In the genomic region with DNA sequence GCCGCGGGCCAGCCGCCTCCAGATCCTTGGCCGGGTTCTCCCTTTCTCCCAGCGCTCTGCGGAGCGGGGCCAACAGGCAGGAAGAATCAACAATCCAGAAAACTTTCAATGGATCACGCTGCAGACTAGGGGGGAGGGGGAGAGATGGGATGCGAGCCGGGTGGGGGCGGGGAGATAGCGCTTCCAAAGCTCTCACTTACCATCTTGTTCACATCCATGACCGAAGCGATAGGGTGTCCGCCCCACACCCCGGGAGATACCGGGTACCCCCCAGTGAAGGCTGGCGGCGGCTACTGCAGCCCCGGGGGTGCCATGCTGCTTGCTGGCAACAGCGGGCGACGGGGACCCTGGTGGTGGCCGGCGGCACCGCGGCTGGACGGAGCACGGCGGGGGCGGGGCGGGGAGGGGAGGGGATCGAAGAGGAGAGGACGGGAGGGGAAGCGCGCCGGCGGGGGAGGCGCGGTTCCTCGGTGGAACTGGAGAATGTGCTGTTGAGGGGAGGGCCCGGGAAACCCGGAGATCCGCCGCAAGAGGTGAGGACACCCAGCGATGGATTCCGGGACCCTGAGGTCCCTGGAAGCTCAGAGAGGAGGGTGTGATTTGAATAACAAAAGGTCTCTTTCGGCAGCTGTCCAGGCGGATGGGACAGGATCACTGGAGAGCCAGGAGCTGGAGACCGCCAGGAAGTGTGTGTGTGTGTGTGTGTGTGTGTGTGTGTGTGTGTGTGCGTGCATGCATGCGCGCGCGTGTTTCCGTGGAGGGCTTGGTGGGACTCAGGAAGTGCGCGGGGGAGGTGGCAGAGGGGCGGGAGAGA, we compare ENCODE assay signal across 8 mouse cellular contexts. TPM values are rescaled to one million over a fixed set of nuclear protein-coding genes. Genes with fewer than 3 reads are reported as not detected.
DNase-seq lines count a peak whose midpoint lies in the region; ATAC-seq lines count a peak whose summit lies in the region.

No protein-coding gene starts in this region.

- no peaks in the 10 kb centered on the region for H3K9me3 ChIP-seq in limb, embryonic 10.5 days (replicated peaks)
- no peaks in the 10 kb centered on the region; the same call in 1 of the 2 replicates for H3K9me3 ChIP-seq in midbrain, embryonic 10.5 days (replicated peaks)

- peak overlapping the region; percentile 72 for H3K4me3 ChIP-seq in limb, embryonic 10.5 days
- peak overlapping the region; percentile 68 for H3K4me3 ChIP-seq in midbrain, embryonic 10.5 days

- H3K4me1 ChIP-seq in limb, embryonic 10.5 days = peaks cover 30% of the 10 kb centered on the region
- H3K4me1 ChIP-seq in midbrain, embryonic 10.5 days = peaks cover 48% of the 10 kb centered on the region

- H3K36me3 ChIP-seq in limb, embryonic 10.5 days = peaks cover 10% of the 10 kb centered on the region
- H3K36me3 ChIP-seq in midbrain, embryonic 10.5 days = peaks cover 31% of the 10 kb centered on the region

- H3K27me3 ChIP-seq in limb, embryonic 10.5 days (ENCODE audit: low read depth, poor library complexity, severe bottlenecking) = no peaks in the 10 kb centered on the region
- no peaks in the 10 kb centered on the region for H3K27me3 ChIP-seq in midbrain, embryonic 10.5 days (ENCODE audit: low read depth, poor library complexity, severe bottlenecking)

- DNase-seq in CD4-positive, CD25-positive, alpha-beta regulatory T cell, adult 2 months (ENCODE audit: low read depth, low spot score) = peak; percentile 34
- DNase-seq in embryo, embryonic 11.5 days (ENCODE audit: low read depth, low spot score) = peak; percentile 67
- peak; percentile 99 for DNase-seq in heart, adult 11 months
- DNase-seq in kidney, adult 11 months = peak; percentile 66
- DNase-seq in limb, embryonic 10.5 days (ENCODE audit: low spot score) = peak; percentile 92
- peak; percentile 92 for DNase-seq in midbrain, embryonic 10.5 days (ENCODE audit: low spot score)
- DNase-seq in right cerebral cortex, postnatal 36 days (ENCODE audit: low spot score in 2 of 2) = peak; percentile 59 to 64

- H3K27ac ChIP-seq in limb, embryonic 10.5 days = peak overlapping the region; percentile 94
- peak overlapping the region; percentile 94 for H3K27ac ChIP-seq in midbrain, embryonic 10.5 days (replicated peaks)

- ATAC-seq in CD4-positive, CD25-positive, alpha-beta regulatory T cell, adult 4 months = no peak

- under 1% methylated on average over 57 of the region's 59 CpGs for WGBS in limb, embryonic 10.5 days
- under 1% methylated on average over 56 of the region's 59 CpGs for WGBS in midbrain, embryonic 10.5 days

RNA-seq across cellular contexts. Expression of a gene that starts 55.8 kb away (rescaled TPM):
- polyA plus RNA-seq in CD4-positive, CD25-positive, alpha-beta regulatory T cell, adult 4 months (2017; shearing (Covaris generic)) = 1 to 10 TPM; 5.4 to 7.4 TPM
- polyA plus RNA-seq in limb, embryonic 10.5 days (2016; fragmentation: Nextera tagmentation; extraction: Ambion mirVana) = 46.1 and 49.1 TPM in 2 replicates
- 64.9 and 73.0 TPM in 2 replicates for polyA plus RNA-seq in midbrain, embryonic 10.5 days (2016; fragmentation: Nextera tagmentation; extraction: Ambion mirVana)

Comparison
In these comparisons a context has a peak if more than half of its experiments do, and no peak if none do; other contexts are left out.
1. DNase-seq: peak in every context shown above with its lines; median percentile 99 in heart, adult 11 months; 92 in limb, embryonic 10.5 days; 92 in midbrain, embryonic 10.5 days; 67 in embryo, embryonic 11.5 days; 66 in kidney, adult 11 months; 62 in right cerebral cortex, postnatal 36 days; 34 in CD4-positive, CD25-positive, alpha-beta regulatory T cell, adult 2 months.